Mouse (Mus musculus) embryonic facial prominence, embryonic 14.5 days (tissue): ENCODE measurements around the gene Brca2. TPM values are rescaled to one million over a fixed set of nuclear protein-coding genes. Genes with fewer than 3 reads are reported as not detected.

Experiments used
- ATAC-seq: fragments of 200-750 bp; cut with Nextera tagmentation; 2 replicates; pipeline ENCODE4 v1.8.0; 2017; ENCODE audit warnings: low read depth, moderate number of reproducible peaks, moderate TSS enrichment
- DNase-seq: peaks from one replicate; pipeline ENCODE4 v3.0.0-alpha.2; 2015; ENCODE audit warnings: low spot score
- H3K27ac ChIP-seq: fragments of 300-500 bp; sonication (generic); replicated peaks from 2 replicates; pipeline ENCODE4 v1.5.1; 2014; ENCODE audit warnings: low read depth, mild to moderate bottlenecking, low read length, moderate library complexity
- H3K27me3 ChIP-seq: fragments of 300-500 bp; sonication (generic); replicated peaks from 2 replicates; pipeline ENCODE4 v1.6.1; 2014; ENCODE audit warnings: low read length; ENCODE audit not compliant: control insufficient read depth, insufficient read depth
- H3K36me3 ChIP-seq: fragments of 300-500 bp; sonication (generic); 2 replicates; pipeline ENCODE4 v1.6.1; 2014; ENCODE audit warnings: low read length, mixed read lengths; ENCODE audit not compliant: control insufficient read depth, insufficient read depth
- H3K4me1 ChIP-seq: fragments of 300-500 bp; sonication (generic); 2 replicates; pipeline ENCODE4 v1.6.1; 2014; ENCODE audit warnings: antibody characterized with exemption, low read length; ENCODE audit not compliant: control insufficient read depth, insufficient read depth
- H3K4me2 ChIP-seq: fragments of 300-500 bp; sonication (generic); 2 replicates; pipeline ENCODE4 v1.6.1; 2014; ENCODE audit warnings: low read depth, mild to moderate bottlenecking, low read length, moderate library complexity, mixed read lengths
- H3K4me3 ChIP-seq: fragments of 300-500 bp; sonication (generic); 2 replicates; pipeline ENCODE4 v1.5.1; 2014; ENCODE audit warnings: low read depth, mild to moderate bottlenecking, low read length
- H3K9ac ChIP-seq: fragments of 300-500 bp; sonication (generic); 2 replicates; pipeline ENCODE4 v1.6.1; 2014; ENCODE audit warnings: low read depth, mild to moderate bottlenecking, low read length, moderate library complexity, mixed read lengths
- H3K9me3 ChIP-seq: fragments of 300-500 bp; sonication (generic); 2 replicates; pipeline ENCODE4 v1.6.1; 2016; ENCODE audit warnings: low read length; ENCODE audit not compliant: control insufficient read depth
- WGBS: fragments of 180-500 bp; shearing (Covaris S2); extraction: QIAGEN DNeasy Blood & Tissue Kit; methylation state at CpG from one replicate; pipeline ENCODE4 v1.1.7; 2014; 5-methylcytosine and 5-hydroxymethylcytosine counted together
- polyA plus RNA-seq: library from polyadenylated mRNA; unstranded; fragments of >200 nt; fragmentation: Nextera tagmentation; extraction: Ambion mirVana; gene quantifications from 2 replicates; pipeline ENCODE4 v1.2.1, GENCODE M21; 2014

Gene Brca2
- polyA plus RNA-seq, 1 experiment from 2014 or later = 14.5 TPM

DNA sequence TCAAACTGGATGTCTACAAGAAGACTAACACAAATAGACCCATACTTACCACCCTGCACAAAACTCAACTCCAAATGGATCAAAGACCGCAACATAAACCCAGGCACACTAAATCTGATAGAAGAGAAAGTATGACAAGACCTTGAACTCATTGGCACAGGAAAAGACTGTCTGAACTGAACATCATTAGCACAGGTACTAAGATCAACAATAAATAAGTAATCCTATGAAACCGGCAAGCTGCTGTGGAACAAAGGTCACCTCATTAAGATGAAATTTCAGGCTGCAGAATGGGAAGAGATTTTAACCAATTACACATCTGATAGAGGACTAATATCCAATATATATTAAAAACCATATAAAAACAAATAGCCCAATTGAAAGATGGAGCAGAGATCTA is 93.8 kb downstream of the Brca2 start:
- no peak overlapping the region for H3K27ac ChIP-seq
- no peaks in the 10 kb centered on the region for H3K27me3 ChIP-seq
- no peaks in the 10 kb centered on the region for H3K36me3 ChIP-seq
- DNase-seq (no peak), ATAC-seq (no peak)
- no peaks in the 10 kb centered on the region for H3K9me3 ChIP-seq
- no peak overlapping the region for H3K4me3 ChIP-seq
- 94% methylated on average over 2 of the region's 2 CpGs for WGBS
- no peak overlapping the region for H3K9ac ChIP-seq
- H3K4me1 ChIP-seq = no peaks in the 10 kb centered on the region
- H3K4me2 ChIP-seq = no peak overlapping the region

GRCm38 (mm10) chr5:150616731-150617130 is 94.3 kb downstream of the Brca2 start:
- ATAC-seq = no peak
- Histone ChIP-seq H3K9ac (no peak overlapping the region), H3K27ac (no peak overlapping the region), H3K4me1 (no peaks in the 10 kb centered on the region), H3K9me3 (no peaks in the 10 kb centered on the region), H3K4me2 (no peak overlapping the region), H3K27me3 (no peaks in the 10 kb centered on the region), H3K36me3 (no peaks in the 10 kb centered on the region), H3K4me3 (no peak overlapping the region)
- WGBS = 74% methylated on average over 3 of the region's 3 CpGs
- no peak for DNase-seq

GRCm38 (mm10) chr5:150618599-150619355 is 96.3 kb downstream of the Brca2 start:
- H3K27ac ChIP-seq = no peak overlapping the region
- ATAC-seq (no peak), DNase-seq (no peak)
- H3K4me3 ChIP-seq = no peak overlapping the region
- WGBS = 86% methylated on average over 10 of the region's 10 CpGs
- H3K9ac ChIP-seq = no peak overlapping the region
- H3K36me3 ChIP-seq = no peaks in the 10 kb centered on the region
- no peaks in the 10 kb centered on the region for H3K4me1 ChIP-seq
- no peaks in the 10 kb centered on the region for H3K27me3 ChIP-seq
- no peaks in the 10 kb centered on the region for H3K9me3 ChIP-seq
- H3K4me2 ChIP-seq = no peak overlapping the region

Other genes with a start within 250 kb of the Brca2 start
- gene Zar1l, start 4.5 kb upstream of the Brca2 start, polyA plus RNA-seq = not detected in 2 replicates
- gene N4bp2l1, start 74.6 kb downstream of the Brca2 start, polyA plus RNA-seq = 4.7 and 6.1 TPM in 2 replicates
- 41.6 and 44.5 TPM in 2 replicates for gene N4bp2l2, start 143.6 kb downstream of the Brca2 start, polyA plus RNA-seq
- 38.1 and 44.2 TPM in 2 replicates for gene Pds5b, start 151.1 kb downstream of the Brca2 start, polyA plus RNA-seq